Mouse (Mus musculus): ENCODE measurements at regions not wholly inside any gene's neighbourhood (a gene's known extent, or its start where the extent isn't known, plus 50 kb on each side); places are given as distances from the start of the nearest gene placed in this dataset.
A peak's percentile ranks its signal among the peaks of the same experiment; 100 is the strongest.

- H3K27me3 ChIP-seq (ENCODE audit: control insufficient read depth, insufficient read depth, low read length) = peaks cover 2% of the 10 kb centered on the region
- H3K4me3 ChIP-seq (ENCODE audit: low read depth, low read length) = no peak overlapping the region
- no peak overlapping the region for H3K9ac ChIP-seq (ENCODE audit: low read length)
- H3K9me3 ChIP-seq (ENCODE audit: control insufficient read depth, low read length) = no peaks in the 10 kb centered on the region
- 66% methylated on average over 2 of the region's 2 CpGs for WGBS
- DNase-seq (ENCODE audit: low spot score, missing footprints) (no peak), ATAC-seq (ENCODE audit: low FRiP score) (no peak)
- no peaks in the 10 kb centered on the region for H3K36me3 ChIP-seq (ENCODE audit: control insufficient read depth, insufficient read depth, low read length)
- no peak overlapping the region for H3K27ac ChIP-seq (ENCODE audit: low read depth, low read length)
- H3K4me1 ChIP-seq (ENCODE audit: control insufficient read depth, insufficient read depth, low read length) = no peaks in the 10 kb centered on the region; the same call in 1 of the 2 replicates
- no peak overlapping the region for H3K4me2 ChIP-seq
Measured at GRCm38 (mm10) chr5:46202457-46202772, 345.0 kb upstream of the Lcorl start.

DNA sequence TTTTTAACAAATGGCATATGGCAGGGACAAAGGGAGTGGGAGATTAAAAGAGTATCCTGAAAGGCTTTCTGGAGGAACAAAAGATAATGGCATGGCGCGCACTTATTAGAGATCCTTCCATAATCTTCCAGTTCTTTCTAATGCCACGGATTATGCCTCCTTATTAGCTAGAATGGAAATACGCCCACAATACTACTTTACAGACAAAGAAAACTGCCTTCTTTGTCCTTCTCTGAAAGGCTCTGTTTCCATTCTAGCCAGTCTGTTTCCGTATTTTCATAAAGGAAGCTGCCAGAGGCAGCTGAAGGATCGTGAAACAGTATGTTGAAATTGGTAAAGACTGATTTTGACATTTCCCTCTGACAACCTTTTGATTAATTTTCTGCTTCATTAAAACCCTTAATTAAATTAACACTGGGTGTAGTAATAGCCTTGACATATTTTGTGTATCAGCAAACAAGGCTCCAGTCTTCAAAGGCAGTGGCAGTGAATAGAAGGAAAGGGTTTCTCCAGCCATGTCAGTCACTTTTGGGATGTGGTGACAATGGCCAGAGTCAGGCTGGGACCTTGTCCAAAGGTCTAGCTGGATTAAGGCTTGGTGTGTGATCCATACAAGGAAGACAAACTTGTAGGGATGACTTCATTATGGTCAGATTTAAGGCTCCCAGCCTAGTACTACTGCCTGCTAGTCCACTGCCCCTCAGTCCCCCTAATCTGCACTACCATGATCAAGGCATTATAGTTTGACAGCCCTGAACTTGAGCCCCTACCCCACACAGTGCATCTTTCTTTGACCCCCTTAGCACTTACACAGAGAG, 344.4 kb upstream of the Lcorl start:
- Histone ChIP-seq H3K9ac (ENCODE audit: low read length) (no peak overlapping the region), H3K4me3 (ENCODE audit: low read depth, low read length) (no peak overlapping the region), H3K27ac (ENCODE audit: low read depth, low read length) (no peak overlapping the region), H3K4me2 (no peak overlapping the region), H3K36me3 (ENCODE audit: control insufficient read depth, insufficient read depth, low read length) (no peaks in the 10 kb centered on the region), H3K27me3 (ENCODE audit: control insufficient read depth, insufficient read depth, low read length) (peaks cover 2% of the 10 kb centered on the region), H3K9me3 (ENCODE audit: control insufficient read depth, low read length) (no peaks in the 10 kb centered on the region), H3K4me1 (ENCODE audit: control insufficient read depth, insufficient read depth, low read length) (no peaks in the 10 kb centered on the region; the same call in 1 of the 2 replicates)
- peak; percentile 82 for ATAC-seq (ENCODE audit: low FRiP score)
- 12% methylated on average over 6 of the region's 6 CpGs for WGBS
- DNase-seq (ENCODE audit: low spot score, missing footprints) = peak; percentile 91

DNA sequence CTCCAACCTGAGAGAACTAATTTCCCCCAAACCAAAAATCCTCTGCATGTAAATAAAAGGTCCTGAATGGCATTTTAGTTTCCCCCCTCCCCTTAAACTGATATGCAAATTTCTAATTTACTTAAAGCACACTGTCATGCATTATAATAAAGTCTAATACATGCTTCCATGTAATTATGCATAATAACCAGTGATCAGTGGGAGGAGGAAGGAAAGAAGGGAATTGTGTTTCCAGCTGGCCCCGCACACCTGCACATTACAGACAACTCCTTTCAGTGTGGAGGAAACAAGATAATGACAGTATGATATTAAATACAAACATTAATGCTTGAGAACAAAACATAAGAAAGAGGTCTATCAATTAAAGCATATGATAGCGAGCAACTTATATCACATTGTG, 329.5 kb upstream of the Lcorl start:
- no peaks in the 10 kb centered on the region for H3K36me3 ChIP-seq (ENCODE audit: control insufficient read depth, insufficient read depth, low read length)
- WGBS = 94% methylated on average over 2 of the region's 2 CpGs
- no peak for ATAC-seq (ENCODE audit: low FRiP score)

DNA sequence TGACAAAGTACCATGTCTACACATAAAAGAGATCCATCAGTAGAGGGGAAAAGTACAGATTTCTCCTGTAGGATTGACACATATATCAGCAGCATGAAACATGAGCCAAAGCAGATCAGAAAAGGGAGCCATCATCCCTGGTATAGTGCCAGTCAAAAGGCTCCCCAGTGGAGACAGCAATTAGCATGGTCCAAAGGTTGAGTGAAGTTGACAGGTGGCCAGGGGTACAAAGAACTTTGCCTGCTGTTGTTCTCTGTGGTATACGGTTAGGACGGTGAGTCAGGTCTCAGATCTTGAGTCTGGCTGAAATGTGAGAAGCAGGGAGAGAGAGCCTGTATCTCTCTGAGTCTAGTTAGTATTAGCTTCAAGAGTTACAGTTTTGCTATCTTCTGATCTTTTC, 324.7 kb upstream of the Lcorl start:
- Histone ChIP-seq H3K9me3 (ENCODE audit: control insufficient read depth, low read length) (no peaks in the 10 kb centered on the region), H3K36me3 (ENCODE audit: control insufficient read depth, insufficient read depth, low read length) (no peaks in the 10 kb centered on the region), H3K4me3 (ENCODE audit: low read depth, low read length) (no peak overlapping the region), H3K9ac (ENCODE audit: low read length) (no peak overlapping the region), H3K4me2 (no peak overlapping the region), H3K27ac (ENCODE audit: low read depth, low read length) (no peak overlapping the region), H3K27me3 (ENCODE audit: control insufficient read depth, insufficient read depth, low read length) (no peaks in the 10 kb centered on the region), H3K4me1 (ENCODE audit: control insufficient read depth, insufficient read depth, low read length) (no peaks in the 10 kb centered on the region)
- ATAC-seq (ENCODE audit: low FRiP score) (no peak), DNase-seq (ENCODE audit: low spot score, missing footprints) (no peak)
- 65% methylated on average over 2 of the region's 2 CpGs for WGBS

More for the DNA sequence above, 329.5 kb upstream of the Lcorl start:
- no peak for DNase-seq (ENCODE audit: low spot score, missing footprints)
- Histone ChIP-seq H3K9me3 (ENCODE audit: control insufficient read depth, low read length) (no peaks in the 10 kb centered on the region), H3K4me2 (no peak overlapping the region), H3K27ac (ENCODE audit: low read depth, low read length) (no peak overlapping the region), H3K27me3 (ENCODE audit: control insufficient read depth, insufficient read depth, low read length) (no peaks in the 10 kb centered on the region), H3K4me1 (ENCODE audit: control insufficient read depth, insufficient read depth, low read length) (no peaks in the 10 kb centered on the region), H3K4me3 (ENCODE audit: low read depth, low read length) (no peak overlapping the region), H3K9ac (ENCODE audit: low read length) (no peak overlapping the region)

DNA sequence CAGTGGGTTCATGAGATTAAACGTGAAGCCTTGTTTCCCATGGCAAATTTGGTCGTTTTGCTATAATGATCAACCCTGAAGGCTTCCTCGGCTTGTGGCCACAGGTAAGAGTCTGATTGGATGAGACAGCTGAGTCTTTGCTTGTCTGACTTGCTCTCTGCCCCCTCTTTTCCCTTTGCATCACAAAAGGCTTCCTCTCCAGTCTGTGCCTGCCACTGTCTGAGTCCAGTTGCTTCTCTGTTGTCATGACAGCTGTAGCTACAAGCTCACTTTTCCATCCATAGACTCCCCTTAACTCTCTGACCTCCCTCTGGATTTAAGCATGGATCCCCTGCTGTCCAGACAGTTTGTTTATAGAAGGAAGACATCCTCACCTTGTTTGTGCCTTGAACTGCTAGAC, 314.9 kb upstream of the Lcorl start:
- no peak for DNase-seq (ENCODE audit: low spot score, missing footprints)
- peak; percentile 75 for ATAC-seq (ENCODE audit: low FRiP score)
- H3K27ac ChIP-seq (ENCODE audit: low read depth, low read length) = no peak overlapping the region
- H3K9ac ChIP-seq (ENCODE audit: low read length) = no peak overlapping the region
- H3K4me1 ChIP-seq (ENCODE audit: control insufficient read depth, insufficient read depth, low read length) = no peaks in the 10 kb centered on the region; the same call in 1 of the 2 replicates
- no peaks in the 10 kb centered on the region for H3K9me3 ChIP-seq (ENCODE audit: control insufficient read depth, low read length)
- 20% methylated on average over 3 of the region's 3 CpGs for WGBS
- no peak overlapping the region for H3K4me3 ChIP-seq (ENCODE audit: low read depth, low read length)
- no peaks in the 10 kb centered on the region for H3K36me3 ChIP-seq (ENCODE audit: control insufficient read depth, insufficient read depth, low read length)
- H3K4me2 ChIP-seq = no peak overlapping the region
- no peaks in the 10 kb centered on the region for H3K27me3 ChIP-seq (ENCODE audit: control insufficient read depth, insufficient read depth, low read length)

GRCm38 (mm10) chr5:46160774-46161173, 303.4 kb upstream of the Lcorl start:
- no peak for ATAC-seq (ENCODE audit: low FRiP score)
- Histone ChIP-seq H3K27ac (ENCODE audit: low read depth, low read length) (no peak overlapping the region), H3K36me3 (ENCODE audit: control insufficient read depth, insufficient read depth, low read length) (no peaks in the 10 kb centered on the region), H3K4me3 (ENCODE audit: low read depth, low read length) (no peak overlapping the region), H3K4me1 (ENCODE audit: control insufficient read depth, insufficient read depth, low read length) (no peaks in the 10 kb centered on the region), H3K9ac (ENCODE audit: low read length) (no peak overlapping the region), H3K9me3 (ENCODE audit: control insufficient read depth, low read length) (no peaks in the 10 kb centered on the region), H3K27me3 (ENCODE audit: control insufficient read depth, insufficient read depth, low read length) (no peaks in the 10 kb centered on the region), H3K4me2 (no peak overlapping the region)
- 92% methylated on average over 4 of the region's 4 CpGs for WGBS
- DNase-seq (ENCODE audit: low spot score, missing footprints) = no peak

GRCm38 (mm10) chr5:46151973-46152372, 294.6 kb upstream of the Lcorl start:
- DNase-seq (ENCODE audit: low spot score, missing footprints) (no peak), ATAC-seq (ENCODE audit: low FRiP score) (no peak)
- Histone ChIP-seq H3K36me3 (ENCODE audit: control insufficient read depth, insufficient read depth, low read length) (no peaks in the 10 kb centered on the region), H3K4me2 (no peak overlapping the region), H3K4me3 (ENCODE audit: low read depth, low read length) (no peak overlapping the region), H3K4me1 (ENCODE audit: control insufficient read depth, insufficient read depth, low read length) (peaks cover 5% of the 10 kb centered on the region), H3K27ac (ENCODE audit: low read depth, low read length) (no peak overlapping the region), H3K27me3 (ENCODE audit: control insufficient read depth, insufficient read depth, low read length) (no peaks in the 10 kb centered on the region), H3K9me3 (ENCODE audit: control insufficient read depth, low read length) (no peaks in the 10 kb centered on the region), H3K9ac (ENCODE audit: low read length) (no peak overlapping the region)
- 67% methylated on average over 3 of the region's 3 CpGs for WGBS

GRCm38 (mm10) chr5:46150825-46151224, 293.4 kb upstream of the Lcorl start:
- peak; percentile 62 for ATAC-seq (ENCODE audit: low FRiP score)
- Histone ChIP-seq H3K36me3 (ENCODE audit: control insufficient read depth, insufficient read depth, low read length) (no peaks in the 10 kb centered on the region), H3K27me3 (ENCODE audit: control insufficient read depth, insufficient read depth, low read length) (no peaks in the 10 kb centered on the region), H3K4me1 (ENCODE audit: control insufficient read depth, insufficient read depth, low read length) (peaks cover 5% of the 10 kb centered on the region), H3K9ac (ENCODE audit: low read length) (no peak overlapping the region), H3K9me3 (ENCODE audit: control insufficient read depth, low read length) (no peaks in the 10 kb centered on the region), H3K27ac (ENCODE audit: low read depth, low read length) (no peak overlapping the region), H3K4me3 (ENCODE audit: low read depth, low read length) (no peak overlapping the region), H3K4me2 (no peak overlapping the region)
- no peak for DNase-seq (ENCODE audit: low spot score, missing footprints)
- 57% methylated on average over 6 of the region's 6 CpGs for WGBS

DNA sequence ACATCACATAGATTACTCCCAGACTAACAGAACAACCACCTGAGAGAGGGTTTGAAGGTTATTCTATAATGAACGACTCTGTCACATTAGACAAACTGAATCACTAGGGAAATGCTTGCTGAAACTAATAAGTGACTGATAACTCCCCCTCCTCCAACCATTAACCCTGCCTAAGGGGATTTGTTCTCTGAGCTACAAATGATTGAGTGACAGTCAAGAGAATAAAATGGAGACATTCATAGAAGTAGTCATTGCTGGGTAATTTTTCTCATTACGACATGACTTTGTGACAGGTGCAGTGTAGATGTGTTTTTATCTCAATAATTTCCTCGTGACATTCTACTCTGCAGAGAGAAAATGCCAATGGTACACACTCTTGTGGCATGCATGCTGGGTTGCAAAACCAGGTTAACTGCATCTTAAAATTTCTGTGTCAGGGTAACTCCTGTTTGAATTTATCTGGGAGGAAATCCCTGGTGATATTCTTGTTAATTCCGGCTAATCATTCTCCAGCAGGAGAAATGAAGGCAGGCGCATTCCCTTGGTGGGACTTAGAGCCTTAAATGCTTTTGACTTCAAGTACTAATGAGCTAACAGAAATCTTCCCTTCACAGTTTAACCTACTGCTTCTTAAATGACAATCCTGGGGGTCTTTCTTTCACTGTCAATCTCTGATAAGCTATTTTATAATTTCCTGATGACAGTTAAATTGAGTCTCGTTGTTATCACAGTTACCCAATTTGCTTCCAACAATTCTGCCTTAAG, 292.6 kb upstream of the Lcorl start:
- WGBS = 82% methylated on average over 6 of the region's 6 CpGs
- ATAC-seq (ENCODE audit: low FRiP score) (no peak), DNase-seq (ENCODE audit: low spot score, missing footprints) (no peak)
- H3K9ac ChIP-seq (ENCODE audit: low read length) = no peak overlapping the region
- H3K4me1 ChIP-seq (ENCODE audit: control insufficient read depth, insufficient read depth, low read length) = peaks cover 5% of the 10 kb centered on the region
- no peak overlapping the region for H3K4me3 ChIP-seq (ENCODE audit: low read depth, low read length)
- no peaks in the 10 kb centered on the region for H3K36me3 ChIP-seq (ENCODE audit: control insufficient read depth, insufficient read depth, low read length)
- no peaks in the 10 kb centered on the region for H3K27me3 ChIP-seq (ENCODE audit: control insufficient read depth, insufficient read depth, low read length)
- no peak overlapping the region for H3K27ac ChIP-seq (ENCODE audit: low read depth, low read length)
- no peaks in the 10 kb centered on the region for H3K9me3 ChIP-seq (ENCODE audit: control insufficient read depth, low read length)
- H3K4me2 ChIP-seq = no peak overlapping the region
